Mouse (Mus musculus): ENCODE measurements around the gene Col4a4. TPM values are rescaled to one million over a fixed set of nuclear protein-coding genes. Genes with fewer than 3 reads are reported as not detected.

Gene Col4a4
- total RNA-seq, 2 experiments from 2014 or later = 0.61 to 1.00 TPM

DNA sequence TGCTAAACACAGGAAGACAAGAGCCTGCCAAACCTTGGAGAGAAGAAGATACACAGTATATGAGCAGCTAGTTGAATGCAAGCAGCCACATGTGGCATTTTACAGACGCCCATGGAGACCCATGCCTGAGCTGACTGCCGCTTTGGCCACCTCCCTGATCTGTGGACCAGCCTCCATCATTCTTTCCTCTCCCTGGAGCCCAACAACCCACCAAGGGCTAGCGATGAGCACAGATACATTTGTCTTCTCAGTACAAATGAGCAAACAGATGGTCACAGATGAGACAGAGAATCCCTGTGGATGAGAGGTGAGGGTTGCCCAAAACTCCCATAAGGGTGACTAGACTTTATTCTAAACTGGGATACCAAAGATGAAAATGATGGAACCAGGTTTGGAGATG is 132.6 kb downstream of the Col4a4 start:
- H3K4me3 ChIP-seq = no peak overlapping the region
- peak overlapping the region; percentile 28; the same call in 1 of the 2 replicates for H3K27ac ChIP-seq
- DNase-seq (ENCODE audit: low spot score in 2 of 2) = no peak
- TF ChIP-seq CTCF (conservative IDR thresholded peaks at IDR 0.05) = no peak

GRCm38 (mm10) chr1:82451927-82452651 is 134.6 kb downstream of the Col4a4 start:
- TF ChIP-seq CTCF (conservative IDR thresholded peaks at IDR 0.05) = no peak
- no peak for DNase-seq (ENCODE audit: low spot score in 2 of 2)
- Histone ChIP-seq H3K27ac (peak overlapping the region; percentile 8; the same call in 1 of the 2 replicates), H3K4me3 (no peak overlapping the region)

DNA sequence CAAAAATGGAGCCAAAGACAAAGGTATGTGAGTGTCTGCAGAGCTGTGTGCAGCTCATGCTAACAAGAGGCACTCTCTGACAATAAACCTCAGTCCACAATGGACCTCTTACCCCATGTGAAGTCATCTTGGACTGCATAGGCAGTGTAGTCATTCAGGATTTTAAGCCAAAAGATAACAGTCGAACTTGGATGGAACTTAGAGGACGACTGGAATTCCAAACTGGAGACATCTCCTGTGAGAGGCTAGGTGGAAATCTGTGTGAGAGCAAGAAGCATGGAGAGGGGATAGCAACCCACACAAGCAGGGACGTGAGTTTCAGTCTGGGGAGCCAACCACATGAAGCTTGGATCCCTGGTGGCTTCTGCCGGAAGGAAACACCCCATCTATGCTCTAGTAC is 136.8 kb downstream of the Col4a4 start:
- no peak overlapping the region for H3K4me3 ChIP-seq
- H3K27ac ChIP-seq = no peak overlapping the region
- DNase-seq (ENCODE audit: low spot score in 2 of 2) = no peak
- TF ChIP-seq CTCF (conservative IDR thresholded peaks at IDR 0.05) = no peak

DNA sequence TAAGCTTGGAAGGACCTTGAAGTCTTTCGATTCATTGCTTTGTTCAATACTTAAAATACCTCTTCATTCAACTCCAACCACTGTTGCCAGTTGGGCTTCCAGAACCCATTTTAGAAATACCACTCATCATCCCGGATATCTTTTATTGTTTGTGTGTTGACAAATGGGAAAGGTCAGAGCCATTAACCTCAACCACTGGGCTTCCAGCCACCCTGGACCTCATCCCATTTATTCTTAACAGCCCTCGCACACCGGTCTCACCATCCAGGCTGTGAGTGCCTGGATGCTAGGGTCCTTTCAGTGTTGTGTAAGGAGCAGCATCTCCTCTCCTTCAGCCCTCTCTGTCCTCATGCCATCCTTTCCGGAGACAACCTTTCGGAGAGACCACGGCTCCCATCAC is 140.6 kb downstream of the Col4a4 start:
- Histone ChIP-seq H3K4me3 (no peak overlapping the region), H3K27ac (no peak overlapping the region)
- DNase-seq (ENCODE audit: low spot score in 2 of 2) = no peak
- no peak for TF ChIP-seq CTCF (conservative IDR thresholded peaks at IDR 0.05)

- TF ChIP-seq CTCF (conservative IDR thresholded peaks at IDR 0.05) = no peak
- DNase-seq (ENCODE audit: low spot score in 2 of 2) = no peak
- Histone ChIP-seq H3K4me3 (no peak overlapping the region), H3K27ac (no peak overlapping the region)
Observed at GRCm38 (mm10) chr1:82443517-82443916, 143.1 kb downstream of the Col4a4 start.

DNA sequence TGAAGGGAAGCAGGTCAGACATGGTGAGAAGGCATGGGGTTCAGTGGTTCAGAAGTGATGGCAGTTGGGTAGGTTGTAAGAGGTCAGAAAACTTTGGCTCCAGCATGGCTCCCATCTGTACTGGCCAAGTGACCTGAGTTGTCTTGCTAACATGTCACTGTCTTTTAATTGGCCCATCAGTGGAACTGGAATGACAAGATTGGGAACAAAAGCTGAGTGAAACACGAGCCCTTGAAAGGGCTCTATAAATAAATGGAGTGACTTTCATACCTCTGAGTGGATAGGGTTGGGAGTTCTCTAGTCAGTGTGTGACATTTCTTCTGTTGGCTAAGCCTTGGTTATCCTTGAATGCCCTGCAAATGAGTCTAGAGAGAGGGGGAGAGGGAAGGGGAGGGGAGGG is 146.5 kb downstream of the Col4a4 start:
- Histone ChIP-seq H3K4me3 (no peak overlapping the region), H3K27ac (no peak overlapping the region)
- DNase-seq (ENCODE audit: low spot score in 2 of 2) = no peak
- no peak for TF ChIP-seq CTCF (conservative IDR thresholded peaks at IDR 0.05)

DNA sequence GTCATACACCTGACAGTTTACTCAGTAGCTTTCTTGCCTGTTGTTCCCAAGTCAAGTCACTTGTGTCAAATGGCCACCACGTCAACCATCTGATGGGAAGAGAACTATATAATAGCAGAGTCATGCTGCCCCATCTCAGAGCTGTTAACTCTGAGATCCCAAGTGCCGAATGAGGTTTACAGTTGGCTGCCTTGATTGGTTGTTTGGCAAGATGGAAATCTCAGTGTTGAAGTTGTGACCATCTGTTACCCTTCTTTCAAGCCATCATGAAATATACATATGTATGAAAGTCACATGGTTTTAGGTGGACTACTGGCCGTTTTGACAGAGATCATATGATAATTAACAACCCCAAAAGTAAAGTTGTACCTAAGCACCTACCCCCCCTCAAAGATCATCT is 149.4 kb downstream of the Col4a4 start:
- no peak for DNase-seq (ENCODE audit: low spot score in 2 of 2)
- Histone ChIP-seq H3K27ac (no peak overlapping the region), H3K4me3 (no peak overlapping the region)
- TF ChIP-seq CTCF (conservative IDR thresholded peaks at IDR 0.05) = no peak

DNA sequence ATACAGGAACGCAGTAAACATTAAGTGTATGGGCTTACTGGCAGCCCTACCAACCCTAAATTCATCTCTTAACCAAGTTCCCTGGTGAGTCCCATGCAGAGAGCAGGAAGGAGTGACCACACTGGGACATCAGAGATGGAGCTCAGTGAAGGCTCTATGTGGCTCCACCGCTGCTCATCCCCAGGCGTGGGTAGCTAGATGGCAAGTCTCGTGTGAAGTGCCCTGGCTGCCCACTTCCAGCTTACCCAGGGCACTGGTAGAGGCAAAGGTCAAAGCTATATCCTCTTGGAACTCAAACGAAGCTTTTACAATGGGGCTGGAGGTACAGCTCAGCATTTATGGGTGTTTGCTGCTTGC is 153.0 kb downstream of the Col4a4 start:
- DNase-seq (ENCODE audit: low spot score in 2 of 2) = no peak
- Histone ChIP-seq H3K27ac (no peak overlapping the region), H3K4me3 (no peak overlapping the region)
- TF ChIP-seq CTCF (conservative IDR thresholded peaks at IDR 0.05) = no peak

DNA sequence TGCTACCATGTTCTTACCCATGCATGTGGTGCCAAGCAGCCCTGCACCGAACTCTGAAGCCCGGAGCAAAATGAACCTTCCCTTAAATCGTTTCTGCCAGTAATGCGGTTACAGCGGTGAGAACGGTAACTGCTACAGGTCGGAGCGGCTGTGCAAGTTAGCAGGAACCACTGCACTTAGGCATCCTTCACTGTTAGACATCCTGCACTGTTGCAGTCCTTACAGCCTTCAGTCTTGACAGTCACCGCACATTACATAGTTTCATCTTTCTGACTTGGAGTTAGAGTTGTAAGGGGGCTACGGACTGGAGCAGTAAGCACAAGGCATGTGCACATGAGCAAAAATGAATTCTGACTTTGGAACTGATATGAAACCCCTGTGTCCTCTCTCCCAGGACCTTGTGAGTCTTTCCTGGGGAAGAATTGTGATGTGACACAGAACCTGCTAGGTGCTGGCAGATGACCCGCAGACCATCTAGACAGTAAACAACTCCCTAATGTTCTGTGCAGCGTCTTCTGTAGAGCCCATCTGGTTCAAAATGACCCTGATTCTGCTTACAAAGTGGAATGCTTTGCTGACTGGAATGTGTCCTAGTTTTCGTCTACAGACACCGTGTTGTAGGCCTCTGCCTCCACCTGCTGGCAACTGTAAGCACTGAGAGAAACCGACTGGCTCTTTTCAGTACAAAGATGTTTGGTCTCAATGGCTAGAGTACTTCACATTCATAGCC is 153.6 kb downstream of the Col4a4 start:
- Histone ChIP-seq H3K4me3 (peak overlapping the region; percentile 39), H3K27ac (peak overlapping the region; percentile 75; the same call in 1 of the 2 replicates)
- DNase-seq (ENCODE audit: low spot score in 2 of 2) = peak; percentile 76 to 77
- peak; percentile 97 for TF ChIP-seq CTCF (conservative IDR thresholded peaks at IDR 0.05)

DNA sequence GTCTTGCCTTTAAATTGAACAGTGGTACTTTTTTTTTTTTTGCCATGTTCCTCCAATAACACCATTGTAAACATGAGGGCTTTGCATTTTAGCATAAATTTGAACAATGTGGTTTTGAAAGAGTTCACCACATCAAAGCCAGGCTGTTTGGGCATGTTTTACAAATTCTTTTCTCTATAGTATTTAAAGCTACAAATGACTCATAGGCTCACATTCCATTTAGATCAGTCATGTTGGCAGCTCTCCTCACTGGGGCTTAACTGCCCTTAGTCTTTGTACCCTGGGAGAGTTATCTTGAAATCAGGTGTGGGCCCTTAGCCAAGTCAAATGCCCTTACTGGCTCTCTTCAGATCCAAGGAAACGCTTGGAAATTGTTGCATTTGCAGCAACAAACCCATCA is 157.6 kb downstream of the Col4a4 start:
- Histone ChIP-seq H3K27ac (no peak overlapping the region), H3K4me3 (no peak overlapping the region)
- DNase-seq (ENCODE audit: low spot score in 2 of 2) = no peak
- no peak for TF ChIP-seq CTCF (conservative IDR thresholded peaks at IDR 0.05)

GRCm38 (mm10) chr1:82427729-82428128 is 158.9 kb downstream of the Col4a4 start:
- DNase-seq (ENCODE audit: low spot score in 2 of 2) = no peak
- Histone ChIP-seq H3K27ac (no peak overlapping the region), H3K4me3 (no peak overlapping the region)
- TF ChIP-seq CTCF (conservative IDR thresholded peaks at IDR 0.05) = no peak

DNA sequence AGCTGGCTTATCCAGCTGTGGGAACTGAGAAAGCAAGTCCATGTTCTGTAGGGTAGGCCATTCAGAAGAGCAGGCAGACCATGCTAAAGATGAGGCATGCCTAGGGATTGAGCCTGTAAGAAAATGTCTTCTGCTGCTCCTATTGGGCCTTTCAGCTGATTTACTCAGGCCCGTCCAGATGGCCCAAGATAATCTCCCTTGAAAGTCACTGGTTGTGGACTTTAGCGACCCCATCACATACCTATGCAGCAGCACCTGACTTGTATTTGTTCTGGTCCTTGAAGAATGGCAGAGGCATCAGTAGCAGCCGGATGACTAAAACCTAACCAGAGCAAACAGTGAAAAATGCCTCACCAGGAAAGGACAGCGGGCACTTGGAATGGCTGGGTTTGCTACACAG is 171.0 kb downstream of the Col4a4 start:
- DNase-seq (ENCODE audit: low spot score in 2 of 2) = no peak
- no peak overlapping the region for H3K27ac ChIP-seq
- TF ChIP-seq CTCF (conservative IDR thresholded peaks at IDR 0.05) = no peak
- no peak overlapping the region for H3K4me3 ChIP-seq

- H3K27ac ChIP-seq = no peak overlapping the region
Observed at GRCm38 (mm10) chr1:82414434-82415045, 172.1 kb downstream of the Col4a4 start.

More at GRCm38 (mm10) chr1:82414434-82415045, 172.1 kb downstream of the Col4a4 start:
- no peak overlapping the region for H3K4me3 ChIP-seq
- no peak for TF ChIP-seq CTCF (conservative IDR thresholded peaks at IDR 0.05)
- no peak for DNase-seq (ENCODE audit: low spot score in 2 of 2)
